Mouse (Mus musculus) bone marrow, adult 2 months (tissue): ENCODE data around the gene Hist1h4m. TPM values are rescaled to one million over a fixed set of nuclear protein-coding genes. Genes with fewer than 3 reads are reported as not detected.
"Not testable (repeated sequence)": the region's sequence is repeated elsewhere in the genome, so short reads cannot be mapped to it uniquely, and the experiment has no call there.

ENCODE experiments used
- H3K27ac ChIP-seq: fragments of 200-500 bp; 2 replicates; pipeline ENCODE4 v1.5.1; 2012; ENCODE audit warnings: low read depth, mild to moderate bottlenecking, control low read depth, inconsistent platforms, low read length; ENCODE audit not compliant: control insufficient read depth, poor library complexity, insufficient read depth
- H3K4me1 ChIP-seq: fragments of 200-500 bp; 2 replicates; pipeline ENCODE4 v1.6.1; 2011; ENCODE audit warnings: low read length; ENCODE audit not compliant: control insufficient read depth, insufficient read depth
- H3K4me3 ChIP-seq: fragments of 200-500 bp; replicated peaks from 2 replicates; pipeline ENCODE3; 2011; ENCODE audit warnings: mild to moderate bottlenecking, low read depth, low read length, control low read depth; ENCODE audit not compliant: control insufficient read depth
- CTCF ChIP-seq: fragments of 200-500 bp; IDR thresholded peaks from 2 replicates; pipeline ENCODE4 v1.5.1; 2011; ENCODE audit warnings: low read length, control low read depth; ENCODE audit not compliant: control insufficient read depth, insufficient read depth
- POLR2A ChIP-seq: fragments of 200-500 bp; IDR thresholded peaks from 2 replicates; pipeline ENCODE4 v1.6.1; 2011; ENCODE audit warnings: low read depth, mild to moderate bottlenecking, control low read depth, low read length, borderline replicate concordance; ENCODE audit not compliant: control insufficient read depth
- WGBS: fragments of 180-500 bp; shearing (Covaris S2); methylation state at CpG from one replicate; pipeline ENCODE4 v1.1.7; 2018; 5-methylcytosine and 5-hydroxymethylcytosine counted together
- polyA plus RNA-seq: library from polyadenylated mRNA; stranded (reverse); fragments of >200 nt; gene quantifications from 2 replicates; pipeline ENCODE4 v1.2.4, GENCODE M21; 2011; ENCODE audit warnings: low replicate concordance; ENCODE audit not compliant: missing spikeins, insufficient read depth, insufficient read length

The Hist1h4m gene
- polyA plus RNA-seq, 1 experiment, result 288 TPM

- no peak for TF ChIP-seq POLR2A
- no peak for TF ChIP-seq CTCF
- Histone ChIP-seq H3K4me1 (peaks cover 3% of the 10 kb centered on the region; the same call in 1 of the 2 replicates), H3K4me3 (peak overlapping the region; percentile 18), H3K27ac (peak overlapping the region; percentile 94)
- WGBS, result 7% methylated on average over 9 of the region's 9 CpGs
Measured at GRCm38 (mm10) chr13:21783734-21784161, 27.8 kb upstream of the Hist1h4m start.

- H3K4me1 ChIP-seq, result peaks cover 3% of the 10 kb centered on the region; the same call in 1 of the 2 replicates
- H3K27ac ChIP-seq, result peak overlapping the region; percentile 94; the same call in 1 of the 2 replicates
- no peak for TF ChIP-seq POLR2A
- TF ChIP-seq CTCF, result no peak
- no peak overlapping the region for H3K4me3 ChIP-seq
- 72% methylated on average over 6 of the region's 6 CpGs for WGBS
Measured at GRCm38 (mm10) chr13:21784311-21784710, 27.2 kb upstream of the Hist1h4m start.

- 13% methylated on average over 8 of the region's 8 CpGs for WGBS
- TF ChIP-seq POLR2A (no peak), CTCF (no peak)
Measured at GRCm38 (mm10) chr13:21786189-21786898, 25.2 kb upstream of the Hist1h4m start.

DNA sequence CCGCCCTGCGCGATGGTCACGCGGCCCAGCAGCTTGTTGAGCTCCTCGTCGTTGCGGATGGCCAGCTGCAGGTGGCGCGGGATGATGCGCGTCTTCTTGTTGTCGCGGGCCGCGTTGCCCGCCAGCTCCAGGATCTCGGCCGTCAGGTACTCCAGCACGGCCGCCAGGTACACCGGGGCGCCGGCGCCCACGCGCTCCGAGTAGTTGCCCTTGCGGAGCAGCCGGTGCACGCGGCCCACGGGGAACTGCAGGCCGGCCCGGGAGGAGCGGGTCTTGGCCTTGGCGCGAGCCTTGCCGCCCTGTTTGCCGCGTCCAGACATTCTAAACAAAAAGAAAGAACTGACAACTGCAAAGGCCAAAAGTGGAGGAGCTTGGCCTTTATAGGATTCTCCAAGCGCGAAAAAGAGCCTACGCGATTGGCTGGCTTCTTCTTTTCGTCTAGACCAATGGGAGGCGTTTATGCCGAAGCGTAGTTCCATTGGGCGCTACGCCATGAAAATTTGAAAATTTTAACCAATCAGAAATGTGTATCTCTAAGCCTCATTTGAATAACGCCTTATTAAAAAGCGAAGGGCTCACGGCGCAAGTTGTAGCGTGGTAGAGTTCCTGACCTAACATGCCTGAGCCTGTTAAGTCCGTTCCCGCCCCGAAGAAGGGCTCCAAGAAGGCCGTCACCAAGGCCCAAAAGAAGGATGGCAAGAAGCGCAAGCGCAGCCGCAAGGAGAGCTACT is 24.5 kb upstream of the Hist1h4m start, which contains the start of the genes Hist1h2an and Hist1h2bp:
Hist1h2an (minus strand) TSS at position 320 of the 731 bp plus-strand sequence.
Hist1h2bp (plus strand) TSS at position 563 of the 731 bp plus-strand sequence.
- WGBS, result under 1% methylated on average over 40 of the region's 63 CpGs
- Histone ChIP-seq H3K27ac (peak within 1 kb of the TSS; percentile 96), H3K4me3 (peak within 1 kb of the TSS; percentile 63)
- TF ChIP-seq POLR2A, result peak; percentile 95
- not testable (repeated sequence) for H3K4me1 ChIP-seq

More at GRCm38 (mm10) chr13:21786189-21786898, 25.2 kb upstream of the Hist1h4m start:
- Histone ChIP-seq H3K4me3 (peak overlapping the region; percentile 63), H3K27ac (peak overlapping the region; percentile 96), H3K4me1 (peaks cover 3% of the 10 kb centered on the region; the same call in 1 of the 2 replicates)

- TF ChIP-seq CTCF (no peak), POLR2A (peak; percentile 1; the same call in 1 of the 2 replicates)
- H3K4me1 ChIP-seq, result peaks cover 3% of the 10 kb centered on the region; the same call in 1 of the 2 replicates
- peak overlapping the region; percentile 80 for H3K27ac ChIP-seq
- WGBS, result 32% methylated on average over 17 of the region's 21 CpGs
- peak overlapping the region; percentile 44 for H3K4me3 ChIP-seq
Measured at GRCm38 (mm10) chr13:21787760-21788593, 23.6 kb upstream of the Hist1h4m start.

GRCm38 (mm10) chr13:21789925-21790324 is 21.6 kb upstream of the Hist1h4m start:
- no peaks in the 10 kb centered on the region; the same call in 1 of the 2 replicates for H3K4me1 ChIP-seq
- H3K4me3 ChIP-seq, result no peak overlapping the region
- WGBS, result 55% methylated on average over 6 of the region's 6 CpGs
- TF ChIP-seq CTCF (no peak), POLR2A (no peak)
- no peak overlapping the region for H3K27ac ChIP-seq

GRCm38 (mm10) chr13:21790601-21791283 is 20.8 kb upstream of the Hist1h4m start:
- no peak for TF ChIP-seq CTCF
- TF ChIP-seq POLR2A, result no peak
- Histone ChIP-seq H3K4me3 (no peak overlapping the region), H3K4me1 (no peaks in the 10 kb centered on the region; the same call in 1 of the 2 replicates), H3K27ac (no peak overlapping the region)
- 48% methylated on average over 18 of the region's 18 CpGs for WGBS
